Mouse (Mus musculus): ENCODE data around the gene Gm609. TPM values are rescaled to one million over a fixed set of nuclear protein-coding genes. Genes with fewer than 3 reads are reported as not detected.

The Gm609 gene
- polyA plus RNA-seq, 1 experiment from 2014 or later, result not detected

- 87% methylated on average over 1 of the region's 1 CpGs for WGBS
- no peak overlapping the region for H3K4me3 ChIP-seq (ENCODE audit: low read depth, low read length)
- ATAC-seq (ENCODE audit: low FRiP score) (no peak), DNase-seq (ENCODE audit: low spot score, missing footprints) (no peak)
- H3K27ac ChIP-seq (ENCODE audit: low read depth, low read length), result no peak overlapping the region
- H3K4me1 ChIP-seq (ENCODE audit: control insufficient read depth, insufficient read depth, low read length), result no peaks in the 10 kb centered on the region
- H3K9me3 ChIP-seq (ENCODE audit: control insufficient read depth, low read length), result no peaks in the 10 kb centered on the region
- no peak overlapping the region for H3K4me2 ChIP-seq
- H3K9ac ChIP-seq (ENCODE audit: low read length), result no peak overlapping the region
- H3K36me3 ChIP-seq (ENCODE audit: control insufficient read depth, insufficient read depth, low read length), result no peaks in the 10 kb centered on the region
- no peaks in the 10 kb centered on the region for H3K27me3 ChIP-seq (ENCODE audit: control insufficient read depth, insufficient read depth, low read length)
Measured at GRCm38 (mm10) chr16:45402036-45402435, 90.7 kb downstream of the Gm609 start.

GRCm38 (mm10) chr16:45399947-45400555, 92.7 kb downstream of the Gm609 start:
- Histone ChIP-seq H3K27me3 (ENCODE audit: control insufficient read depth, insufficient read depth, low read length) (no peaks in the 10 kb centered on the region), H3K36me3 (ENCODE audit: control insufficient read depth, insufficient read depth, low read length) (no peaks in the 10 kb centered on the region), H3K4me3 (ENCODE audit: low read depth, low read length) (no peak overlapping the region), H3K4me2 (no peak overlapping the region), H3K27ac (ENCODE audit: low read depth, low read length) (no peak overlapping the region), H3K4me1 (ENCODE audit: control insufficient read depth, insufficient read depth, low read length) (no peaks in the 10 kb centered on the region), H3K9ac (ENCODE audit: low read length) (no peak overlapping the region), H3K9me3 (ENCODE audit: control insufficient read depth, low read length) (no peaks in the 10 kb centered on the region)
- no peak for DNase-seq (ENCODE audit: low spot score, missing footprints)
- 74% methylated on average over 9 of the region's 9 CpGs for WGBS
- ATAC-seq (ENCODE audit: low FRiP score), result no peak

- Histone ChIP-seq H3K27me3 (ENCODE audit: control insufficient read depth, insufficient read depth, low read length) (no peaks in the 10 kb centered on the region), H3K27ac (ENCODE audit: low read depth, low read length) (no peak overlapping the region), H3K36me3 (ENCODE audit: control insufficient read depth, insufficient read depth, low read length) (no peaks in the 10 kb centered on the region), H3K4me2 (no peak overlapping the region), H3K9me3 (ENCODE audit: control insufficient read depth, low read length) (no peaks in the 10 kb centered on the region), H3K4me1 (ENCODE audit: control insufficient read depth, insufficient read depth, low read length) (no peaks in the 10 kb centered on the region), H3K4me3 (ENCODE audit: low read depth, low read length) (no peak overlapping the region), H3K9ac (ENCODE audit: low read length) (no peak overlapping the region)
- 92% methylated on average over 3 of the region's 3 CpGs for WGBS
- DNase-seq (ENCODE audit: low spot score, missing footprints) (no peak), ATAC-seq (ENCODE audit: low FRiP score) (no peak)
Measured at GRCm38 (mm10) chr16:45399411-45399810, 93.4 kb downstream of the Gm609 start.

GRCm38 (mm10) chr16:45397440-45397839, 95.3 kb downstream of the Gm609 start:
- ATAC-seq (ENCODE audit: low FRiP score), result no peak
- no peak overlapping the region for H3K4me3 ChIP-seq (ENCODE audit: low read depth, low read length)
- H3K36me3 ChIP-seq (ENCODE audit: control insufficient read depth, insufficient read depth, low read length), result no peaks in the 10 kb centered on the region; the same call in 1 of the 2 replicates
- H3K27ac ChIP-seq (ENCODE audit: low read depth, low read length), result no peak overlapping the region
- 90% methylated on average over 2 of the region's 2 CpGs for WGBS
- H3K9ac ChIP-seq (ENCODE audit: low read length), result no peak overlapping the region
- no peaks in the 10 kb centered on the region for H3K4me1 ChIP-seq (ENCODE audit: control insufficient read depth, insufficient read depth, low read length)
- no peak overlapping the region for H3K4me2 ChIP-seq
- no peaks in the 10 kb centered on the region for H3K9me3 ChIP-seq (ENCODE audit: control insufficient read depth, low read length)
- H3K27me3 ChIP-seq (ENCODE audit: control insufficient read depth, insufficient read depth, low read length), result no peaks in the 10 kb centered on the region
- no peak for DNase-seq (ENCODE audit: low spot score, missing footprints)

GRCm38 (mm10) chr16:45392246-45392645, 100.5 kb downstream of the Gm609 start:
- Histone ChIP-seq H3K36me3 (ENCODE audit: control insufficient read depth, insufficient read depth, low read length) (no peaks in the 10 kb centered on the region; the same call in 1 of the 2 replicates), H3K9ac (ENCODE audit: low read length) (no peak overlapping the region), H3K9me3 (ENCODE audit: control insufficient read depth, low read length) (no peaks in the 10 kb centered on the region), H3K4me3 (ENCODE audit: low read depth, low read length) (no peak overlapping the region), H3K27me3 (ENCODE audit: control insufficient read depth, insufficient read depth, low read length) (no peaks in the 10 kb centered on the region), H3K4me1 (ENCODE audit: control insufficient read depth, insufficient read depth, low read length) (no peaks in the 10 kb centered on the region), H3K4me2 (no peak overlapping the region), H3K27ac (ENCODE audit: low read depth, low read length) (no peak overlapping the region)
- 84% methylated on average over 6 of the region's 6 CpGs for WGBS
- DNase-seq (ENCODE audit: low spot score, missing footprints) (no peak), ATAC-seq (ENCODE audit: low FRiP score) (no peak)

GRCm38 (mm10) chr16:45391680-45392079, 101.1 kb downstream of the Gm609 start:
- no peaks in the 10 kb centered on the region; the same call in 1 of the 2 replicates for H3K36me3 ChIP-seq (ENCODE audit: control insufficient read depth, insufficient read depth, low read length)
- H3K27ac ChIP-seq (ENCODE audit: low read depth, low read length), result no peak overlapping the region
- H3K4me2 ChIP-seq, result no peak overlapping the region
- no peaks in the 10 kb centered on the region for H3K27me3 ChIP-seq (ENCODE audit: control insufficient read depth, insufficient read depth, low read length)
- no peak for ATAC-seq (ENCODE audit: low FRiP score)
- H3K4me1 ChIP-seq (ENCODE audit: control insufficient read depth, insufficient read depth, low read length), result no peaks in the 10 kb centered on the region
- WGBS, result 90% methylated on average over 3 of the region's 3 CpGs
- H3K9me3 ChIP-seq (ENCODE audit: control insufficient read depth, low read length), result no peaks in the 10 kb centered on the region
- H3K9ac ChIP-seq (ENCODE audit: low read length), result no peak overlapping the region
- H3K4me3 ChIP-seq (ENCODE audit: low read depth, low read length), result no peak overlapping the region
- DNase-seq (ENCODE audit: low spot score, missing footprints), result no peak

GRCm38 (mm10) chr16:45390286-45390956, 102.3 kb downstream of the Gm609 start:
- H3K27me3 ChIP-seq (ENCODE audit: control insufficient read depth, insufficient read depth, low read length), result no peaks in the 10 kb centered on the region
- no peaks in the 10 kb centered on the region; the same call in 1 of the 2 replicates for H3K36me3 ChIP-seq (ENCODE audit: control insufficient read depth, insufficient read depth, low read length)
- no peaks in the 10 kb centered on the region for H3K4me1 ChIP-seq (ENCODE audit: control insufficient read depth, insufficient read depth, low read length)
- no peak overlapping the region for H3K4me3 ChIP-seq (ENCODE audit: low read depth, low read length)
- no peak overlapping the region for H3K4me2 ChIP-seq
- DNase-seq (ENCODE audit: low spot score, missing footprints) (peak; percentile 77), ATAC-seq (ENCODE audit: low FRiP score) (no peak)
- H3K27ac ChIP-seq (ENCODE audit: low read depth, low read length), result no peak overlapping the region
- no peaks in the 10 kb centered on the region for H3K9me3 ChIP-seq (ENCODE audit: control insufficient read depth, low read length)
- WGBS, result 72% methylated on average over 5 of the region's 5 CpGs
- no peak overlapping the region for H3K9ac ChIP-seq (ENCODE audit: low read length)

GRCm38 (mm10) chr16:45389833-45390232, 102.9 kb downstream of the Gm609 start:
- ATAC-seq (ENCODE audit: low FRiP score) (no peak), DNase-seq (ENCODE audit: low spot score, missing footprints) (no peak)
- Histone ChIP-seq H3K4me1 (ENCODE audit: control insufficient read depth, insufficient read depth, low read length) (no peaks in the 10 kb centered on the region), H3K4me2 (no peak overlapping the region), H3K27ac (ENCODE audit: low read depth, low read length) (no peak overlapping the region), H3K4me3 (ENCODE audit: low read depth, low read length) (no peak overlapping the region), H3K9me3 (ENCODE audit: control insufficient read depth, low read length) (no peaks in the 10 kb centered on the region), H3K9ac (ENCODE audit: low read length) (no peak overlapping the region), H3K27me3 (ENCODE audit: control insufficient read depth, insufficient read depth, low read length) (no peaks in the 10 kb centered on the region), H3K36me3 (ENCODE audit: control insufficient read depth, insufficient read depth, low read length) (no peaks in the 10 kb centered on the region; the same call in 1 of the 2 replicates)
- WGBS, result 90% methylated on average over 2 of the region's 2 CpGs

- Histone ChIP-seq H3K4me3 (ENCODE audit: low read depth, low read length) (no peak overlapping the region), H3K4me1 (ENCODE audit: control insufficient read depth, insufficient read depth, low read length) (no peaks in the 10 kb centered on the region), H3K9ac (ENCODE audit: low read length) (no peak overlapping the region), H3K9me3 (ENCODE audit: control insufficient read depth, low read length) (no peaks in the 10 kb centered on the region), H3K27me3 (ENCODE audit: control insufficient read depth, insufficient read depth, low read length) (no peaks in the 10 kb centered on the region), H3K4me2 (no peak overlapping the region), H3K36me3 (ENCODE audit: control insufficient read depth, insufficient read depth, low read length) (no peaks in the 10 kb centered on the region; the same call in 1 of the 2 replicates), H3K27ac (ENCODE audit: low read depth, low read length) (no peak overlapping the region)
- WGBS, result 87% methylated on average over 2 of the region's 2 CpGs
- ATAC-seq (ENCODE audit: low FRiP score), result no peak
- DNase-seq (ENCODE audit: low spot score, missing footprints), result no peak
Measured at GRCm38 (mm10) chr16:45389041-45389440, 103.7 kb downstream of the Gm609 start.

Data from midbrain, embryonic 11.5 days (tissue).